Mouse (Mus musculus) adrenal gland, adult 2 months (tissue): ENCODE results near the gene Pex14. TPM values are rescaled to one million over a fixed set of nuclear protein-coding genes. Genes with fewer than 3 reads are reported as not detected.
"Not testable (repeated sequence)": the region's sequence is repeated elsewhere in the genome, so short reads cannot be mapped to it uniquely, and the experiment has no call there.

Source experiments
- DNase-seq: peaks from one replicate; pipeline ENCODE4 v3.0.0; 2021
- polyA plus RNA-seq: library from polyadenylated mRNA; depleted of rRNA; stranded (reverse); fragments of >200 nt; gene quantifications from 2 replicates; pipeline ENCODE4 v1.2.3, GENCODE M21; 2012
- total RNA-seq, 2 experiments: library from RNA; stranded (reverse); gene quantifications; 2 replicates each; pipeline ENCODE4 v1.2.3; 2021

The Pex14 gene
- total and polyA plus RNA-seq, 3 experiments, result 77.8 to 111 (median 81.4) TPM

GRCm38 (mm10) chr4:149103875-149104561 lies 4.3 kb upstream of the Pex14 start, which contains the start of gene Dffa:
Gene Dffa, plus strand, starts transcription at chr4:149104146.
- DNase-seq, result peak; percentile 93

DNA sequence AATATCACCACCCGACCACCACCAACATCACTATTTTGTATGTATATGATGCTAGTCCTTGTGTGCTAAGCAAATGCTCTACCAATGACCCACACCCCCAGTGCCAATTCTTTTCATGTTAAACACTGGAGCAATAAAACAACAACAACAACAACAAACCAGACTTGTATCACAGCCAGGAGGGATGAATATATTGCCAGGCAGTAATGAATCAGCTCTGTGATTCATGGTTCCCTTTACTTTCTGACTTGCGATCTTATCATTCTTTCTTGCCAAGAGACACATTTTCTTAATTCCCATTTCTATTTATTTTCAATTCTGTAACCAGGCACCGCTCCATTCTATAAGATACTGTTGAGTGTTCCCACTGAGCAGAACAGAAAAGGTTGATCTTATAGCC lies 1.8 kb upstream of the Pex14 start:
- no peak for DNase-seq

DNA sequence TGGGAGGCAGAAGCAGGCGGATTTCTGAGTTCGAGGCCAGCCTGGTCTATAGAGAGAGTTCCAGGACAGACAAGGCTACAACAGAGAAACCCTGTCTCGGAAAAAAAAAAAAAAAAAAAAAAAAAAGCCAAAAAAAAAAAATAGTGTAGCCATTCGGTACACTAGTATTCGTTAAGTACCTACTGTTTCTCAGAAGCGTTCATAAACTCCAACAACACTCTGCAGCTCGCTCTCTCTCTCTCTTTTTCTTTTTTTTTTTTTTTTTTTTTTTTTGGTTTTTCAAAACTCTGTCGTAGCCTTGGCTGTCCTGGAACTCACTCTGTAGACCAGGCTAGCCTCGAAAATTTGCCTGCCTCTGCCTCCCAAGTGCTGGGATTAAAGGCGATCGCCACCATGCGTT lies 773 bp upstream of the Pex14 start:
- not testable (repeated sequence) for DNase-seq

GRCm38 (mm10) chr4:149098571-149098970 lies 1.1 kb downstream of the Pex14 start:
- no peak for DNase-seq

- peak; percentile 48 for DNase-seq
Measured at GRCm38 (mm10) chr4:149097956-149098355, 1.7 kb downstream of the Pex14 start.

DNA sequence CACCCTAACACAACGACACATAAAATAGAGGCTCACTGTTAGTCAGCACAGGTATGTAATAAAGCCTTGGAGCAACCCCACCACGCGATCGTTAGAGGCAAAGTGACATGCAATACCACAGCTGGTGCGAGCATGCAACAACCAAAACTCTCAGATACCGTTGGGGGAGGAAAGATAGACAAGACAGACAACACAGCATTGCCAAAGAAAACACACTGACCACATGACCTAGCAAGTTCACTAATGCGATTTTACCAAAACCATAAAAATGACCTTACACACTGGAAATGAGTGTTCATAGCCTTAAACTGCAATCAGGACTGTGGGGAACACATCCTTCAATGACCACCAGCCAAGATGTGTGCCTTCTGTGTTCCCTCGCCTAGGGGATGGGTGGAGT lies 8.3 kb downstream of the Pex14 start:
- DNase-seq, result no peak

- DNase-seq, result peak; percentile 79
Measured at GRCm38 (mm10) chr4:149085381-149085780, 14.3 kb downstream of the Pex14 start.

GRCm38 (mm10) chr4:149081528-149081927 lies 18.1 kb downstream of the Pex14 start:
- peak; percentile 92 for DNase-seq

- no peak for DNase-seq
Measured at GRCm38 (mm10) chr4:149080111-149080510, 19.6 kb downstream of the Pex14 start.

DNA sequence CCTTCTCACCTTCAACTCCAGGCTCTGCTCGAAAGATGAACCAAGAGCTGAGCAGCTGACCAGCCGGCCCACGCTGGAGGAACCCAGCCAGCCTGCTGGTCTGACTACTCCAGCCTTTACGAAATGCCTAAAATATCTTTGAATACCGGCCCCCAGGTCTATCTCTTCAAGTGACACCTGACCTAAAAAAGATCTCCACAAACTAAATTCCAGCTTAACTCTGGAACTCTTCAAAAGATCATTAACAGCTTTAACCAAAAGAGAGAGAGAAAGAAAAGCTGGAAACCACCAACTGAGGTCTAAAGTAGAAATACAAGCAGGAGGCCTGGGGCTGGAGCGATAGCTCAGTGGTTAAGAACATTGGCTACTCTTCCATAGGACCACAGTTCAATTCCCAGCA lies 20.0 kb downstream of the Pex14 start:
- no peak for DNase-seq

DNA sequence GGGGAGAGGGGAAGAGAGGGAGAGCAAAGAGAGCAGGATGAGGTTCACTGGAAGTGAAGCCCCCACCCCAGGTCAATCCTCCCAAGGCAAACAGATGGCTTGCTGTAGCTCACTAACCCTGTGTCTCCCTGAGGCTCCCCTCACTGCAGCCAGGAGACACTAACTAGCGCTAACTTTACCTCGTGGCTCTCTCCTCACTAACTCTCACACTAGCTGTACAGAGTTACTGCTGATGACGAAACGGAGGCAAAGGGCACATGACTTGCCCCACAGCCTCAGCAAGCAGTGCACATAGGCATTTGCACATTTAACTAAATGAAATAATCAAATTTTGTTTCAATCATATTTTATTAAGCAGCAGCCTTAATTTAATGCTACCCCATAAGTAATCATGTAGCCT lies 21.4 kb downstream of the Pex14 start:
- no peak for DNase-seq

- peak; percentile 85 for DNase-seq
Measured at GRCm38 (mm10) chr4:149075871-149076575, 23.7 kb downstream of the Pex14 start.

- no peak for DNase-seq
Measured at GRCm38 (mm10) chr4:149075073-149075472, 24.6 kb downstream of the Pex14 start.

GRCm38 (mm10) chr4:149066672-149067551 lies 32.8 kb downstream of the Pex14 start:
- DNase-seq, result no peak

DNA sequence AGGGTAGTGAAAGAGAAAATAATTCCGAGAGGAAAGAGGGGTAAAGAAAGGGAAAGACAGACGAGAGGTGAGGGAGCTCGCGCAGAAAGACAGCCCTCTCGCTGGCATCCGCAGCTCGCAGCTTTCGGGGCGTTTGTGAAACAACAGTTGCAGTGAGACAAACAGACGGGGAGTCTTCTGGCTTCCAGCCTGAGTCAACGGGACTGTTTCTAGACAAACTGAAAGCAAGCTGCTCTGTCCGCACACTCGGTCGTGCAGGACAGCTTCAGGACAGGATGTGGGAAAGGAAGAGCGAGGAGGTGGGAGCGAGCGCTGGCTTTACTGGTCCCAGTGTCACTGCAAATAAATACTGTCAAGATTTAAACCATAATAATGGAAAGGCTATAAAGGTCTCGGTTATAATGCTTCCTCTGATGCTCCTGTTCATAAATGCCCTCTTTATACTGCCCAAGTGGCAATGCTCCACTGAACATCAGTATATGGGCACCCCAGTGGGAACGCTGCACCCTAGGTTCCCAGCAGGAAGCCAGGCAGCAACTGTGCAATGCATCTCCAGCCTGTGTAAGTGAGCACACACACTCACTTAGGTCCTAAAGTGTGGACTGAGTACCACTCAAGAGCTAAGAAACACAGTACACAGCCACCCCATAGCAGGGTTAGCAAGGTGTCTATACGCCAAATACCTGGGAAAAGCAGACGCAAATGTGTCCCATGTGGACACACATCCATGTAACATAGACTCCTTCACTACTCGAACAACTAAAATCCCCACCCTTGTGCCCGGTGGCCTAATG lies 35.4 kb downstream of the Pex14 start:
- no peak for DNase-seq

- no peak for DNase-seq
Measured at GRCm38 (mm10) chr4:149062406-149063318, 37.0 kb downstream of the Pex14 start.

DNA sequence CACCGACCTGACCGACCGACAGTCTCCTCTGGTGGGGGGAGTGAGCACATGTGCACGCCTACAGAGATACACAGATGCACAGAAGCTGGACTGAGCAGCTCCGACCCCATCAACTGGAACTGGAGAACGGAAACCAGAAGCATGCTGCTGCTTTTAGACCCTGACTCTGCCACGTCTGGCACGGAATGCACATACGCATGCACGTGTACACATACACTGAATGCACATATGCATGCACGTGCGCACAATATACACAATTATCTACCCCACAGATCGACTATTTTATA lies 38.3 kb downstream of the Pex14 start:
- DNase-seq, result no peak

GRCm38 (mm10) chr4:149060621-149061431 lies 38.9 kb downstream of the Pex14 start:
- DNase-seq, result no peak

GRCm38 (mm10) chr4:149059713-149060112 lies 40.0 kb downstream of the Pex14 start:
- no peak for DNase-seq

- no peak for DNase-seq
Measured at GRCm38 (mm10) chr4:149058298-149058697, 41.4 kb downstream of the Pex14 start.
